Mouse (Mus musculus) CH12.LX (cell line): ENCODE measurements around the gene Sp8.

Experiments used
- BHLHE40 ChIP-seq: IDR thresholded peaks from 2 replicates; pipeline ENCODE4 v1.6.1; 2011; ENCODE audit warnings: mild to moderate bottlenecking, low read depth, low read length, improper control_type of control experiment
- CTCF ChIP-seq, 2 experiments: IDR thresholded peaks in 1 of 2; conservative IDR thresholded peaks in 1 of 2; 2 replicates each; pipeline ENCODE4 v1.5.1; 2011 to 2012; ENCODE audit warnings: low read depth in 2 of 2, low read length in 2 of 2, improper control_type of control experiment in 1 of 2, inconsistent platforms in 1 of 2, mild to moderate bottlenecking in 1 of 2, moderate library complexity in 1 of 2
- E2F4 ChIP-seq: IDR thresholded peaks from 2 replicates; pipeline ENCODE4 v1.6.1; 2011; ENCODE audit warnings: low read depth, low read length, improper control_type of control experiment; ENCODE audit not compliant: insufficient replicate concordance
- EP300 ChIP-seq: IDR thresholded peaks from 2 replicates; pipeline ENCODE4 v1.6.1; 2011; ENCODE audit warnings: low read length, improper control_type of control experiment
- MEF2A ChIP-seq: IDR thresholded peaks from 2 replicates; pipeline ENCODE4 v1.6.1; 2014; ENCODE audit warnings: low read depth, mild to moderate bottlenecking, inconsistent platforms, low read length, improper control_type of control experiment, borderline replicate concordance
- MXI1 ChIP-seq: IDR thresholded peaks from 2 replicates; pipeline ENCODE4 v1.6.1; 2011; ENCODE audit warnings: mild to moderate bottlenecking, low read depth, low read length, improper control_type of control experiment
- POLR2A ChIP-seq: IDR thresholded peaks from 2 replicates; pipeline ENCODE4 v1.6.1; 2011; ENCODE audit warnings: low read depth, mild to moderate bottlenecking, improper control_type of control experiment, low read length
- POLR2AphosphoS2 ChIP-seq: IDR thresholded peaks from 2 replicates; pipeline ENCODE4 v1.6.1; 2011; ENCODE audit warnings: low read depth, low read length, improper control_type of control experiment
- UBTF ChIP-seq: IDR thresholded peaks from 2 replicates; pipeline ENCODE4 v1.6.1; 2012; ENCODE audit warnings: low read depth, mild to moderate bottlenecking, inconsistent platforms, low read length, improper control_type of control experiment, moderate library complexity

GRCm38 (mm10) chr12:118882790-118883189, 36.7 kb downstream of the Sp8 start:
- TF ChIP-seq MEF2A (no peak), E2F4 (no peak), POLR2AphosphoS2 (no peak), EP300 (no peak), CTCF (conservative IDR thresholded peaks at IDR 0.05 in 1 of 2, IDR thresholded peaks at IDR 0.05 in 1 of 2; ENCODE audit: low read depth in 2 of 2, low read length in 2 of 2) (no peak), BHLHE40 (no peak), POLR2A (no peak), MXI1 (no peak), UBTF (no peak)
